Mouse (Mus musculus) urinary bladder, postnatal 10 days (tissue): Measurements from ENCODE around the gene Il21.

Experiments used
- DNase-seq: peaks from one replicate; pipeline ENCODE4 v3.0.0; 2022; ENCODE audit warnings: low spot score

The Il21 gene

DNA sequence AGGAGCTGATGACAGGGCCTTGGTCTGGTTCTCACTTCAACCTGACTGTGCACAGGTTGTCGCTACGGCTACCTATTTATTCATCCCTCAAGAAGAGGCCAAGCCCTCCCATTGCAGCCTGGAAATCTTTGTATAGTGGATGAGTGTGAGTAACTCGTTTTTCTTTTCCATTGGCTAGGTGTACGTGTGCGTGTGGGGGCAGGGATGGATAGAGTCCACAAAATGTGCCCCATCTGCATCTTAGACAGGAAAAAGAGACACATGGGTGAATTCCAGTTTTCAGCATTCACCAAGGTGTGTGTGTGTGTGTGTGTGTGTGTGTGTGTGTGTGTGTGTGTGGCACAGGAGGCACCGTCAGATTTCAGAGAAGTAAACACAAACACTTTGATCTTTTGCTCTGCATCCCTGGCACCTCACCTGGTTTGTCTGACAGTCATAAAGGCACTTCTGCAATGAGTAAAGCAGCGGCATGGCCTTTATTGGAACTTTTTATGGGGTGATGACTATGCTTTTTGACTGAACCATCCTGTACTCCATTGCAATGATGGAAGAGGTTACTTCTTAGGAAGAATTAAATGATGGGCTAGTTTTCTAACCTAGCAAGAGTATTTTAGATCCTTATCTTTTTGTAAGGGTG lies at the start of gene Il21:
Gene Il21, minus strand, starts transcription at position 51 of the 637 bp plus-strand sequence.
- DNase-seq, result no peak

DNA sequence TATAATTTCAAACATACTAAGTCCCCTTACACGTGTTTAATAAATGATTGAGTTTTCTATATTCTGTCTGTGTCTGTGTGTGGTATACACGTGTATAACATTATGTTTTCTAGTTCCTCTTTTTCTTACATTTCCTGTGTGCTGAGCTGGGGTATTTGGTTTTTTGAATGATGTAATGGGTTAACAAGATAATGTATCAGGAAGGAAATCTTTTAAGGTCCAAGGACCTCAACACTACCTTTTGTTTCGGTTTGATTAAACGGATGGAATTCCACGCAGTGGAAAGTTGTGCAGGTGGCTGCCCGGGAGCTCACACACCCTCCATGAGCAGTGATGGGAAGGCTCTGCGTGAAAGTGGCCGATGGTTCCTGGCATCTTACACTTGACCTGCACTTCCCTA lies 48.4 kb upstream of the Il21 start:
- DNase-seq, result no peak

DNA sequence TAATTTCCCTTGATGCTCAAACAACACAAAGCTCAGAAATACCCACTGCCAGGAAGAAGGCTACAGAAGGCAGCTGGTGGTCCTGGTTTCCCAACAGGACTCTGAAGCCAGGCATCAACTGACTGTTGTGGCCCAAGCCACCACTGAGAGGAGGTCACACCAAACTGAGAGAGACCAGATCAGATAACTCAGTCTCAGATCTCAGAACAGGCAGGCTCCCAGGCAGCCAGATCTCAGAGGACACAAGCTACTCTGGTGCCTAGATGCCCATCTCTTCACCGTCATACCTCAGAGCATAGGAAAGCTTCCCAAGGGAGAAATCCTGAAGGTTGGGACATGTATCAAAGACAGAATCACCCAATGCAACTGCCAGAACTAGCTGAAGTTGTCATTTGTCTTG lies 47.8 kb upstream of the Il21 start:
- DNase-seq, result no peak

DNA sequence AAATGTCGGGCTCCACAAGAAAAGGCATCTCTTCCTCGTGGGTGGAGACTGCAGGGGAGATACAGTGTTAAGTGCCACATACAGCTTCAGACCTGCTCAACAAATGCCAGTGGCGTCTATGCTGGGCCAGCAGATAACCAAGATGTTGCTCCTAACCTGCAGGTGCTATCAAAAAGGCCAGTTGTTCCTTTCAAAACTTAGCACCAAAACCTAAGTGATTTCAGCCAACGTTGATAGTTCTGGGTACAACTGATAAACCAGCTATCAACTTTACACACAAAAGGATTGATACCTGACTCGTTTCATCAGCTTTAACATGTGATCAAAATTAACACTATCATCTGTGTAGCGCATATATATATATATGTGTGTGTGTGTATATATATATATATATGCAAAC lies 42.2 kb upstream of the Il21 start:
- DNase-seq, result no peak

DNA sequence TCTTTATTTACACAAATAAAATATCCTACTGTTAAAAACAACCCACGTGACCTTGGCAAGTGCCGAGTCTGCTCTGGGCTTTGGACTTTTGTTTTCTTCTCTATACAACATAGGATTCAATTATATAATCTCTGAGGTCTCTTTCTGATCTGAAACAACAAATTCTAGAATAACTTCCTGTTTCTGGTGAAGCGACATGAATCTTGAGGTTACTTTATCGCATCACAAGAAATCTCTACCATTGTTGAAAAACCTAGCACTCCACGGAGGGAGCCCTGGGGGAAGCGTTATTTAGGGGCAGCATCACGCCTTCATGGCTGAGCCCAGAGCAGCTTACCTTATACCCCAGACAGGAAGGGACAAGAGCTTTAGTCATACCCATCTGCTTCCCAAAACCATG lies 40.7 kb upstream of the Il21 start:
- no peak for DNase-seq

DNA sequence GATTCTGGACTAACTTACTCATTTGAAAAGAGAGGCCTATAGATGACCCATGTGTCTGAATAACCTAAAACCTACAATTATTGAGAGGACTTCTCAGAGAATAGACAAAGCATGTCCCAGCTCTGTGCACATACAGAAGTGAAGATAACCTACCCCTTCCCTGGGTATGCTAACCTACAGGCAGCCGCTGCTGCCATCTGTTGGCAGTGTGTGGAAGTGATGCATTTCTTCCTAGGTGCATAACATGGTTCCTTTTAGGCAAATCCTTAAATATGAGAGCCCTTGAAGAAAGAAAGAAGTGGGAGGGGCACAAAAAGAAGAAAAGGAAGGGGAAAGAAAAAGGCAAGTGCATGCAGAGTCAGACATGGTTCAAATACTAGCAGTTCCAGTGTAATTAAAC lies 38.8 kb upstream of the Il21 start:
- no peak for DNase-seq

DNA sequence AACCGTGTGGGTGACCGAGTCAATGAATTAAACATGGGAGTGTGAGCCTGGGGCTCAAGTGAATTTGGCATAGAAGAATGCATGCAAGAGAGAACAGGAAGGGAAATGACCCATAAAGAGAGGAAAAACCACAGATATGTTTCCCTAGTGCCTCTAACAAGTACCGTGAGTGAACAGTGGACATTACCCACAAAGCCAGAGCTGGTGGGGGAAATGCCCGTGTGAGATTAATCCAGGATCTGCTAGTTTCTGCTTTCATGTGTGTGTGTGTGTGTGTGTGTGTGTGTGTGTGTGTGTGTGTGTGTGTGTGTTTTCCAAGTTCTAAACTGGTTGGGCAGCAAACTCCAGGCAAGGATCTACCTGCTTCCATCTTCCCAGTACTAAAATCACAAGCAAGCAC lies 37.5 kb upstream of the Il21 start:
- no peak for DNase-seq

DNA sequence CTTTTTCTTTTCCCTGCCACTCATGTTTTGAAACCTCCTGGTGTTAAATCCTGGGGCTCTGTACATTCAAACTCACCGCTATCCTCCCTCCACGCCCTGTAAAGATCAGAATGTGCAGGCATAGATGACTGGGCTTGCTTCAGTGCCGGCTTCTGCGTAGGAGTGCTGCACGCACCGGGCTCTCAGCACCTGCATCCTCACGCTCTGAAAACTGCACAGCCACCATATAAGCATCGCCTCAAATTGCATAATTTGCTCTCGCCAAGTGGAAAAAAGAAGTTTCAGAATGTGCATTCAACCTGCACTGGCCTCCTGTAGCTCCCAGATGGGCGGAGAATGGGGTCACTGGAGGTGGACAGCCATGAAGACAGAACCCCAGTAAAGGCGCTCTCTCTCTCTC lies 35.9 kb upstream of the Il21 start:
- DNase-seq, result no peak

DNA sequence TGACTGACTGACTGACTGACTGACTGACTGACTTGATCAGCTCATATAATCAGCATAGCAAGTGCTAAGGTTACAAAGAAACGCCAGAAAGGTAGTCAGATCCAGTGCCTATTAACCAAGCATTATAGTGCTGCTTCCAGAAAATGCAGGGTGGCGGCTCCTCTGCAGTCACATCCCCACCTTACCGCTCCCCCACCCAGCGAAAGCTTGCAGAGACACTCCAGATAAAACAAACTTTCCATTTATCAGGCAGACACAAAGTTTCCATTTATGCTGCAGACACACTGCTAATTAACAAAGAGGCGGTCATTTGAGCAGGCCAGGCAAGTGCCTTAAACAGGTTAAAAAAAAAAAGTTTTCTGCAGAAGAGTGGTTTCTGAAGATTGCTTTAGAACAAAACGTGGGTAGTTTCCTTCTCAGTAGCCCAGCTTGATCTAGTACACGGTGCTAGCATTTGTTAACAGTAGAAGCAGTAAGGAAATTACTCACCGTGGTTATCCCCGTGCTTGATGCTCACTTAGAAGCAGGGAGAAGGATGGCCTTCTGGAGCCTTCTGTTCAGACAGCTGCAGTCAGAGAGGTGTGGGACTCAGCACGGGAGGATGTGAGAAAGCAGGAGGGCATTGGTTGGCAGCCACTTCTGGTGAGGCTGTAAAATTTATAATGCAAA lies 27.0 kb upstream of the Il21 start:
- DNase-seq, result no peak

DNA sequence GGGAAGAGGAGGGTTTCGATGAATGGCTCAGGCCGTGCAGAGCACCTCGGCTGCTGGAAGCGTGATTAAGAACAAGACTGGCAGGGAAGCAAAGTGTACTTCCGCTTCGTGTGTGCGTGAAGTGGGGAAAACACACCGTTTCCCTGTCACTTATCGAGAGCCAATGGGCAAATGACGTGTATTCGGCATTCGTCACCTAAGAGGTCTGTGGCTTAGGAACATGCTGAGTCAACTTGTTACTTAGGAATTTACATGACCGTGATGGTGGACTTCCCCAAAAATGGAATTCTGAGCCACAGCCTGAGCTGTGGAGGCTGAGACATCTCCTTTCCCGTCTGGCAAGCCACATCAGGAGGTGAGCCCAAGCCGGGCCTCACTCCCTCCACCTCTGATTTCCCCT lies 25.3 kb upstream of the Il21 start:
- DNase-seq, result no peak

DNA sequence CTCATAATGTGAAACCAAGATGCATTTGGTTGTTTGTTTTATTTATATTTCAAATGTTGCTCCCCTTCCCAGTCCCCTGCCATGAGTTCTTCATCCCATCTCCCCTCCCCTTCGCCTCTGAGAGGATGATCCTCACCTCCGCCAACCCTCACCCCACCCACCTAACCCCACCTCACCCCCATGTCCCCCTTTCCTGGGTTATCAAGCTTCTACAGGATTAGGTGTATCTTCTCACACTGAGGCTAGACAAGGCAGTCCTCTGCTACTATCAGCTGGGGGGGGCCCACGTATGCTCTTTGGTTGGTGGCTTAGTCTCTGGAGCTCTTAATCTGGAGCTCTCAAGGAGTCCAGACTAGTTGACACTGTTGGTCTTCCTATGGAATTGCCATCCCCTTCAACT lies 18.5 kb upstream of the Il21 start:
- no peak for DNase-seq

DNA sequence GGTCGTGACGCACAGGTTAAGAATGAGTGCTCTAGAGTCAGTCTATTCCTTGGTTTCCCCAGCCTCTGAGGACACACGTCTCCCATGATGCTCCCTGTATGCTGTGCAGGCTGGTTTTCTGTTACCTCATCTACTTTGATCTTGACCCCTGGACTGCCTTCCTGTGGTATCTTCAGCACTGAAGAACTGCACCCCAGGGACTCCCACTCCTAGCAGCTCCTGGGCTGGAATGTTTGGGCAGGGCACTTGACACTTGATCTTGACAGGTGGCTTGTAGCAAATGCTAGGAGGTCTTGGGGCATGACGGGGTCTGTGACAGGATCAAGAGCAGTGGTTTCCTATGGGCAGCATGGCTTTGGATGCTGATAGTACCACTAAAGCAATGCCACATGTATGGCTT lies 2.6 kb upstream of the Il21 start:
- DNase-seq, result no peak

DNA sequence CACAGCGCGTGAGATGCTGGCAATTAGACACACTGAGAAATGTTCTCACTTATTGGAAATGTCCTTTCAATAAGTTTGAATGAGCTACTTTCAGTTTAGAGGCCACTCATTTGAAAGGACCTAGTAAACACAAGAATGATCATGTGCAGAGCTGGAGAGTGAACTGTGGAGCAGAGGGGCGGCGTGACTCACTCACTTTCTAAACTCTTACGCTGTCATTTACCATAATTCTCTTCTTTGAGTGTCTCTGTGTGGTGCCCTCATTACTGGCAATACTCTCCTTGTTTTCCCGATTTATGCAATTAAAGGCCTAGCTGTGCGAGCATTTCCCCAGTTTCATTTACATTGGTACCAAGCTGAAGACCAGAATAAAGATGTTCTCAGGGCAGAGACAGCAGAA lies 1.3 kb downstream of the Il21 start:
- no peak for DNase-seq

DNA sequence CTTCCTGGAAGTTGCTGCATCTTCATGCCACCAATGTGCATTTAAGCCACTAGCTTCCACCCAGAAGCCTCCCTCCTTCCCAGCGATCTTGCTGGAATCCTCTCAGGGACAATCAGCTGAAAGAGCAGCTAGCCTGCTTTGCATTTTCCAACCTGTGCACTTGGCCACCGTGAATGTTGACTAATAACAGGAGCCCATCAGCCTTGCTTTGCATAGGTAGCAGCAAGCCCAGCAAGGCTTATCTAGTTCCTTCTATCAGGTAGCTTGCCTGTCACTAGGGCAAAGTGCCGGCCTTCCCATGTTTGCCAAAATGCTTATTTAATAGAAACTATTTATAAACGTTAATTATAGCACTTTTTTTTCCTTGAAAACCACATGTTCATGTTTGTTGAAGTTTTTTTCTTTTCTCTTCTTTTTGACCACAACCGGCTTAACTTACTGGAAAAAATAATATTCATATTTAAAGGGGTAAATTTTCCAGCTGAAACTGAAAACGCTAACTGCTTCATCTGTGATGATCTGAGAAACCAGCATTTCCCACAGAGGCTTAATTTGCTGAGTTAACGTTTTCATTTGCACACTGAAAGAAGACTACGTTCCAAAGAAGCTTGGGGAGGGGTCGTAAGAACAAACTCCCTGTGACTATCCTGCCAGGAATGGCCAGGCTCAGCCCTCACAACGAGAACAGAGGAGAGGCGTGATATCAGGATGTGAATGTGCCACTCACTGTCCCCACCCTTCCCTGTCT lies 3.2 kb downstream of the Il21 start:
- DNase-seq, result no peak

DNA sequence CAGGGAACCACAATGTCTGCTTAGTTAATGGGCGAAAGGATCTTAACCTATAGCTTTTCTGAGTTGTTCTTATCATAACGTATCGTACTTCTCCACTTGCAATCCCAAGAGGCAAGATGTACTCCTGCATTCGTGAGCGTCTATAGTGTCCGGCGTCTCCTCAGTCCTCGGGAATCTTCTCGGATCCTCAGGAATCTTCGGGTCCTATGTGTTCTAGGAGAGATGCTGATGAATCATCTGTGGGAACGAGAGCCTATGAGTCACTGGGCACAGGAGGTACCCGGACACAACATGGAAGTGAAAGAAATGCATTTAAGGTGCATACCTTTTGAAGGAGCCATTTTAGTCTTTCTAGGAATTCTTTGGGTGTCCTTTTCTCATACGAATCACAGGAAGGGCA lies 7.3 kb downstream of the Il21 start:
- DNase-seq, result no peak

DNA sequence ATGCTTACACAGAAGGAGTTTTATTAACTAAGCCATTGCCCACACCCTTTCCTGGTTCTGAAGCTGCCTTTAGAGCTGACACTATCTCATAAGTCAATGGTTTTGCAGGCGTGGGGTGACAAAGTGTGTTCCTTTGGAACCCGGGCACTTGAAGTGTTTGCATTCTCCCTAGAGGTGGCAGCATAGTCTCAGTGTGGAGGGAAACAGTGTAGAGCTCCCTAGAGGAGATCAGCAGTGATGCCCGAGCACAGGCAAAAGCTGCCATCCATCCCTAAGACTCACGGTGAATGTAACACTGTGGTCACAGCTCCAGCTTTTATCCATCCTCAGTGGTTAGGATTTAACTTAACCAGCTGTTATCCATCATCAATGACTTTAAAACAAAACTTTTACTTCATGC lies 13.4 kb downstream of the Il21 start:
- no peak for DNase-seq

DNA sequence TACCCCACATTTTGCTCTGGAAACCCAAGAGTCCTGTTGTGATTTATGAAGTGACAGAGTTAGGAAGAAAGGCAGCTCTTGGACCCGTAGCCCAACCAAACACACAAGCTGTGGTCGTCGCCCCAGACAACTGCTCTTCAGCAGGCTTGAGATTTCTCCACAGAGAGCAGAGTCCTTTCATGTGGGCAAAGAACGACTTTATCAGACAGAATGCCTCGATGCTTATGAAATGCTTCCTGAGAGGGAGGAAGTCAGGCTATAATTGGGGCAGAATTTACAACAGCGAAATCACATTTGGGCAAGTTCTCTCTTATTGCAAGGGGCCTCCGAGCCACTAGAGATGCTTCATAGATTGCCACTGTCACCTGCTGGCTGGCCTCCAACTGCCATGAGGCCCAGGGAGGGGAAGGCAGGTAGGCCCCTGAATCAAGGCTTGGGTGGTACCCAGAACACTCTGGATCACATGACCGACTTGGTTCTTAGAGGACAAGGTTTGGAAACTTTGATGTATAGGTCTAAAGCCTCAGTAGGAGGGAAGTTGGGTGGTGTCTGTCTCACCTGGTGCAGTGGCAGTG lies 27.1 kb downstream of the Il21 start:
- DNase-seq, result no peak

DNA sequence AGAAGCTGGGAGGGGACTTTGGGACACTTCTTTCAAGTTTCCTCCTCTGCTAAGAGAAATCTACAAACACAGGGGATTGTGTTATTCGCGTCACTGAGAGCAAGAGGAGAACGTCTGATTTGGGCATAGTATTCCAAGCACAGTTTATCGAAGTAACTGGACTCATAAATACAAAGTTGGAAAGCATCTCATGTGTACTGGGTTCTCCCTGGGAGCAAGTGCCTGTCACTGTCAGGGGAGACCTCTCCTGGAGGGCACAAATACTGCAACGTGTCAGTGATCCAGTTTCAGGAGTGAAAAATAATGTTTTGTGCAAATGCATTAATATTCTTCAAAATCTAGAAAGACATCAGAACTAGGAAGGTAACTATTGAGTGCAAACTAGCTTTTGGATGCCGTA lies 27.9 kb downstream of the Il21 start:
- no peak for DNase-seq

DNA sequence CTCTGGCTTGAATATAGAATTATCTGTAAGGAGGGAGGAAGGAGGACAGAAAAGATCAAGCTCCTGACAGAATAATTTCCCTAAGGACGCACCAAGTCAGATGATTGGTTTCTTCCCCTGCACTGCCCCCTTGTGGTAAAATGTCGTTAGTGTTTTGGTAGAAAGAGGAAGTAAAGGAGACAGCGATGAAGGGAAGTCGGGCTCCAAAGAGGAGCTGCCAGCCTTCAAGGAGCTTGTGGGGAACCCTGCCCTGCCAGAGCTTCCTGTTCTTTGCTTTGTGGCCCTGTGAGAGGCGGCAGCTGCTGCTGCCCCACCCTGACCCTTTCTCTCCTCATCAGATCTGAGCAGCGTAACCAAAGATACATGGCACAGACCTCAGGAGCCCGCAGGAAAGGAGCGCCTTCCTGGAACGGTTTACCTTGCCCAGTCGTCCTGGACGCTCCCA lies 28.4 kb downstream of the Il21 start:
- peak; percentile 22 for DNase-seq

DNA sequence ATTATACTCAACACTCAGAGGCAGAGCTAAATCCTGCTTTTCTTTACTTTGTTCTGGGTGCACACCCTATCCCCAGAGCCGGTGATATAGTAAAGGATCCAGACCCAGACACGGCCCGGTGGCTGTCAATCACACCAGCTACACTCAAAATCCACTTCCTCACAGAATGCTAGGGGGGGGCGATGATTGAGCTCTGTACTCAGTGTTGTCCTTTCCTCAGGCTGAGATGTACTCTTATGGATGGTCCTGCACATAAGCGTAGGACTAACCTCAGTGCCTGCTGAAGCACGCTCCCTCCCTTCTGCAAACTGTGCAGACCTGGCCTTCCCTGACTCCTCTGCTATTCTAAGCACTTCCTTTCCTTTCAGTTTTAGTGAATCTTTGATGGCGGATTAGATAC lies 29.6 kb downstream of the Il21 start:
- DNase-seq, result no peak

DNA sequence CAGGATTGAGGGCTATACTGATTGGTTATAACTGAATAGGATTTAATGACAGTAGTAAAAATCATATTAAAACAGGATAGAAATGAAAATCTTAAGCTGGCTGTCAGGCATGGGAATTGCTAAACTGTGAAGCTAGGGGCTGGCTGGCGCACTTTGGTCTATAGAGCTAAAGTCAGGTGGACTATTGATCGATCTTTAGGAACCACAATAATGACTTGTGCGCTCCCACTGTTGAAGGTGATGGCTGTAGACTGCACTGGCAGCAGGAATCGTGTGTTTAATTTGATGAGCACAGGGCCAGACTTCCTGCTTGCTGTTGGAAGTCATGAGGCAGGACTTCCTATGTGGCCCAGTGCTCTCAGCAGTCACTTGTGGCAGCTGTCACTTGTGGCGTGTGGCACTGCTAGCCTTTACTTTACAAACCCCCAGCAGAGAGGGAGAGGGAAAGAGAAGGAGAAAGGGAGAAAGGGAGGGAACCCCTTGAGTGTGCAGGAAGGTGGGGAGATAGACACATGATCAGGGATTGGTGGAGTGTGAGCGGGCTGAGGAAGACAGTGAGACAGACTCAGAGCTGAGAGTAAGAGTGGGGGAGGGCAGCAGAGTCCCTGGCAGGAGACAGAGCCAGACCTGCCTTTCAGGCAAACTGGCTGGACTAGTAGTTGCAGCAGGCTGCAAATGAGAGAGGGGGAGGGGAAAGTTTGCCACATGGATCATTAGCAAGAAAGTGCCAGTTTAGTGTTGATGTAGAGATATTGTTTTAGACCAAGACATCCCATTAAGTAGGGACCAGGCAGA lies 31.1 kb downstream of the Il21 start:
- no peak for DNase-seq

DNA sequence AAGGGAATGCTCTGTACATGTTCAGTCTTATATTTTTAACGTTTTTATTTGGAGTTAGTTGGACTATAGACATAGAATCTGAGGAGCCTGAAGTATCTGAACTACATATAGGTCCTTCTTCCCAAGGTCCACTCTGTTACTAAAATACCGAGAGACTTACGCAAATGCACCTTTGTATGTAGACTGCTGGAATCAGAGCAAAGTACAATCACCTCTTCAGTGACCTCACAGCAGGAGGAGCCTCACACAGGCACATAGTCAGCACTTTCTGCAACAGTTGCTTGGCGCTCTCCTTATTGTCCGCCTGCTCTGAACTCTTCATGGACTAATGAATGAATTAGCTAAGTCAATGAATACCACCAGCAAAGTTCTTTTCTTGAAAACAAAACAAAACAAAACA lies 34.1 kb downstream of the Il21 start:
- no peak for DNase-seq
